In genomic region chr8:92028308-92028707, GRCm38 (mm10) we compare ENCODE assay signal across 29 mouse cellular contexts.
A peak's percentile ranks its signal among the peaks of the same experiment; 100 is the strongest.
DNase-seq lines count a peak whose midpoint lies in the region; ATAC-seq and TF ChIP-seq lines count a peak whose summit lies in the region.
"Had no signal": no experiment of that assay in that cellular context is flagged by ENCODE, and none has a peak within 500 bp of the region (broad histone marks: within the 10 kb centered on the region; RNA-seq: fewer than 3 reads in every experiment).

No protein-coding gene starts in this region.

- peaks cover 13% of the 10 kb centered on the region for H3K4me1 ChIP-seq in liver, embryonic 11.5 days (replicated peaks; ENCODE audit: control insufficient read depth, insufficient read depth, low read length)
- H3K4me1 ChIP-seq in liver, embryonic 16.5 days (ENCODE audit: control insufficient read depth, low read depth, low read length) = peaks cover 13% of the 10 kb centered on the region
- H3K4me1 ChIP-seq in cerebellum, adult 2 months (ENCODE audit: control insufficient read depth, insufficient read depth, low read length) = no peaks in the 10 kb centered on the region

- peak; percentile 81 for DNase-seq in ES-CJ7 (ENCODE audit: low read depth, low spot score)
- DNase-seq in c-Kit-positive CD71-negative TER-119-negative erythroid progenitor cells, embryonic 14.5 days (ENCODE audit: low read depth) = peak; percentile 19
- DNase-seq in liver, embryonic 11.5 days (ENCODE audit: low spot score) = no peak
- DNase-seq in cerebellum, adult 2 months = no peak
- DNase-seq in urinary bladder, adult 18-20 months (ENCODE audit: low spot score in 2 of 2) = no peak
- no peak for DNase-seq in left cerebral cortex, postnatal 14 days (ENCODE audit: low spot score in 2 of 2)
- DNase-seq in cerebellum, adult 9-10 months = no peak
- DNase-seq: adrenal gland, postnatal 10 days; cerebellum, adult 8-10 months; cerebellum, postnatal 36 days; embryo, embryonic 11 days; heart, adult 2 months; heart, postnatal 4 days; kidney, adult 11 months; kidney, postnatal 36 days; left cerebral cortex, postnatal 4 days; lung, postnatal 36 days; thymus, postnatal 4 days had no signal

- H3K4me3 ChIP-seq in liver, embryonic 11.5 days (ENCODE audit: low read depth, low read length) = no peak overlapping the region
- H3K4me3 ChIP-seq in liver, embryonic 16.5 days (ENCODE audit: low read depth, low read length) = no peak overlapping the region
- no peak overlapping the region for H3K4me3 ChIP-seq in cerebellum, adult 2 months (replicated peaks; ENCODE audit: insufficient read depth, low read depth, low read length)
- H3K4me3 ChIP-seq: embryonic facial prominence, embryonic 12.5 days; forebrain, embryonic 15.5 days; heart, adult 2 months; heart, embryonic 12.5 days; lung, embryonic 15.5 days; myocyte; neural tube, embryonic 12.5 days had no signal

- H3K36me3 ChIP-seq in liver, embryonic 11.5 days (ENCODE audit: control insufficient read depth, insufficient read depth, low read length) = no peaks in the 10 kb centered on the region
- H3K36me3 ChIP-seq in liver, embryonic 16.5 days (ENCODE audit: control insufficient read depth, insufficient read depth) = no peaks in the 10 kb centered on the region
- H3K36me3 ChIP-seq: embryonic facial prominence, embryonic 12.5 days; forebrain, embryonic 15.5 days; heart, embryonic 12.5 days; lung, embryonic 15.5 days; neural tube, embryonic 12.5 days had no signal

- ATAC-seq in liver, embryonic 11.5 days (replicated peaks; ENCODE audit: low FRiP score) = peak; percentile 80
- ATAC-seq in liver, embryonic 16.5 days (ENCODE audit: low read depth) = peak; percentile 54
- ATAC-seq: CD4-positive, CD25-positive, alpha-beta regulatory T cell, adult 4 months; forebrain, embryonic 15.5 days; inflammation-experienced regulatory T-cells, adult 6 months; midbrain, embryonic 16.5 days had no signal

- H3K9ac ChIP-seq in liver, embryonic 11.5 days (ENCODE audit: low read depth, low read length) = no peak overlapping the region
- H3K9ac ChIP-seq in liver, embryonic 16.5 days (ENCODE audit: low read depth, low read length) = no peak overlapping the region
- H3K9ac ChIP-seq: embryonic facial prominence, embryonic 12.5 days; forebrain, embryonic 15.5 days; heart, embryonic 12.5 days; hindbrain, embryonic 14.5 days; lung, embryonic 15.5 days; neural tube, embryonic 12.5 days had no signal

- no peak for TF ChIP-seq CTCF in cerebellum, adult 2 months (IDR thresholded peaks at IDR 0.05; ENCODE audit: borderline replicate concordance, insufficient read depth, low read depth, low read length)

- H3K4me2 ChIP-seq in liver, embryonic 11.5 days = 0 out of 2 replicates have a peak overlapping the region, but pooled peaks have one; percentile 9
- H3K4me2 ChIP-seq in liver, embryonic 16.5 days (ENCODE audit: low read depth, low read length) = no peak overlapping the region
- H3K4me2 ChIP-seq: embryonic facial prominence, embryonic 12.5 days; forebrain, embryonic 15.5 days; heart, embryonic 12.5 days; hindbrain, embryonic 14.5 days; lung, embryonic 15.5 days; neural tube, embryonic 12.5 days had no signal

- H3K27ac ChIP-seq in liver, embryonic 11.5 days (ENCODE audit: low read depth, low read length) = no peak overlapping the region
- H3K27ac ChIP-seq in liver, embryonic 16.5 days (ENCODE audit: low read length) = no peak overlapping the region
- no peak overlapping the region for H3K27ac ChIP-seq in cerebellum, adult 2 months (ENCODE audit: insufficient read depth, low read length)
- H3K27ac ChIP-seq: embryonic facial prominence, embryonic 12.5 days; forebrain, embryonic 15.5 days; heart, adult 2 months; hindbrain, embryonic 14.5 days; lung, embryonic 15.5 days; neural tube, embryonic 12.5 days had no signal

- 6% methylated on average over 6 of the region's 6 CpGs for WGBS in liver, embryonic 11.5 days
- WGBS in liver, embryonic 16.5 days (ENCODE audit: insufficient replicate concordance) = 5% methylated on average over 6 of the region's 6 CpGs
- 40% methylated on average over 6 of the region's 6 CpGs for WGBS in cerebellum, adult 2 months

- TF ChIP-seq POLR2A in cerebellum, adult 2 months (IDR thresholded peaks at IDR 0.05; ENCODE audit: borderline replicate concordance, insufficient read depth, low read length) = no peak

- H3K9me3 ChIP-seq in liver, embryonic 11.5 days (ENCODE audit: control insufficient read depth, low read length) = no peaks in the 10 kb centered on the region
- no peaks in the 10 kb centered on the region for H3K9me3 ChIP-seq in liver, embryonic 16.5 days (replicated peaks; ENCODE audit: control insufficient read depth, low read length)
- H3K9me3 ChIP-seq: embryonic facial prominence, embryonic 12.5 days; forebrain, embryonic 15.5 days; heart, embryonic 12.5 days; lung, embryonic 15.5 days; neural tube, embryonic 12.5 days had no signal

- intact Hi-C loops in left cerebral cortex, postnatal 14 days (cut with DNase I) = no loop called here

- H3K27me3 ChIP-seq in liver, embryonic 11.5 days (replicated peaks; ENCODE audit: control insufficient read depth, insufficient read depth, low read length) = peaks cover 31% of the 10 kb centered on the region
- H3K27me3 ChIP-seq in liver, embryonic 16.5 days (ENCODE audit: control insufficient read depth, insufficient read depth, low read depth, low read length) = peaks cover 3% of the 10 kb centered on the region; the same call in 1 of the 2 replicates
- H3K27me3 ChIP-seq in cerebellum, adult 2 months (ENCODE audit: control insufficient read depth, insufficient read depth, low read length) = no peaks in the 10 kb centered on the region; the same call in 1 of the 2 replicates
- H3K27me3 ChIP-seq: neural tube, embryonic 12.5 days had no signal

Comparison
In these comparisons a context has a peak if more than half of its experiments do, and no peak if none do; other contexts are left out.
1. DNase-seq: peak in ES-CJ7 (single experiment) and c-Kit-positive CD71-negative TER-119-negative erythroid progenitor cells, embryonic 14.5 days (single experiment); none in liver, embryonic 11.5 days (single experiment), cerebellum, adult 2 months (0 of 2), urinary bladder, adult 18-20 months (0 of 2), left cerebral cortex, postnatal 14 days (0 of 2) and cerebellum, adult 9-10 months (single experiment).